Mouse (Mus musculus) cerebellum, adult 11-12 months (tissue): Measurements from ENCODE around the gene Gprasp1.

Experiments used
- DNase-seq: peaks from one replicate; pipeline ENCODE4 v3.0.0; 2022

The Gprasp1 gene

DNA sequence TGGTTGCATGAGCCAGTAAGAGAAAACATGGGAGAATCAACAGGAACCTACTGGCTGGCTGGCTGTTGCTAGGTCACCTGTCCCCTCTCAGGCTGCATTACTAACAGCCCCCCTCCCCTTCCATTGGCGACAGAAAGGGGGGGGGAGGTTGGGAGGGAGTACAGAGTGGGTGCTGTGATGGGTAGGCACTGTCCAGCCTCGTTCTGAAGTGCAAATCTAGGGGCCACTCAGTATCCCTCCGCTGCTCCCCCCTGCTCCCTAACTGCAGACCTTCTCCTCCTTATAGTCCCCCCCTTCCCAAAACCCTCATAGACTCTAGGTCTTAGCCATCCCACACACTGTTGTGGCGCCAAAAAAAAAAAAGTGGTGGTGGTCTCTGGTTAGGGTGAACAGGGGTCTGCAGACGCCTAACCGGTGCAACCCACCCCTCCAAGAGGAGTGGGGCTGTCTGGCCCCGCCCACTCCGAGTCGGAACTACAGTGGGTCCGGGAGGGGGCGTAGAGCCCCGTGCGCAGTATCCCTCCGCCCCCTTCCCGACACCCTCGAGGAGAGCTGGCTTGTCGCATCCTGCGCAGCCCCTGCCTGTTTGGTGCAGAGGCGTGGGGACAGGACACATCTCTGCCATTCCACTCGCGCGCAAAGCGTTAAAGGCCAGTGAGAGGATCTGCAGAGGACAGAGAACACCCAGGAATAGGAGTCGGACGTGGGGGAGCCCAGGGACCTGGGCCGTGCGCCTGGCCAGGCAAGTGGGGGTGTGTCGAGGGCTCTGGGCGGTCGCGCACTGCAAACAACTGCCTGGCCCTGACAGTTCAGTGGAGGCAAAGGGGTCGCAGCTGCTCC is 96.2 kb downstream of the Gprasp1 start, which contains the start of gene Gprasp2:
Gprasp2 (plus strand) TSS at position 514 of the 840 bp plus-strand sequence.
- DNase-seq: peak; percentile 79

- DNase-seq: peak; percentile 62
Observed at GRCm38 (mm10) chrX:135839397-135840391, 97.2 kb downstream of the Gprasp1 start.
